Mouse (Mus musculus): ENCODE data around the gene 2410137M14Rik.

DNA sequence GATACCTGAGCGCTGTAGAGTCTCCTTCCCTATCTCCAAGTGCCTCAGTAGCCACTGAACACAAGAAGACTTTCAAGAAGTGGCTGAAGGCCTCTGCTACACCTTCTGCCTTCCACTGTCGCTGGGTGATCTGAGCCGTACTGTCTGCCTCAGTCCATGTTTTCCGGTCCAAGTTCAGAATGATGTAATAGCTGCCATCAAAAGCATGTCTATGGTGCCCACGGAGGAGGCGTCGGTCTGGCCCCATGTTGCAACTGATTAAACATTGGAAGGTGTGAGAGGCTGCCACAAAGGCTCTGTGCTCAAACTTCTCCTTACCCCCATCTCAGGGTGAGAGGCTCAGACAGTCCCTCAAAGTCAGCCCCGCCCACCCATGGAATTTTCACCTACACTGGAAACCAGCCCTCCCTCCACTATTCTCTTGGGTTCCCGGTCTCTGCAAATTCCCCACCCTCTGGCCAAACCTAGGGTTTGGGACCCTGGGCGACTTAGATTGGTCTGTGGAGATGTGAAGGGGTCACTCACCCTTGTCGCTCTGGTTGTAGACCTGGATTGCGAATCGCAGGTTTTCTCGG is 10.6 kb downstream of the 2410137M14Rik start:
- no peak for TF ChIP-seq EP300 (IDR thresholded peaks at IDR 0.05; ENCODE audit: low read depth)
- TF ChIP-seq CTCF (IDR thresholded peaks at IDR 0.05; ENCODE audit: low read depth), result no peak

Data from heart, postnatal 0 days (tissue).